Mouse (Mus musculus) testis, adult 2 months (tissue): ENCODE results near the gene Nop9.

Experiments
- CTCF ChIP-seq: fragments of 200-500 bp; IDR thresholded peaks from 2 replicates; pipeline ENCODE4 v1.5.1; 2012; ENCODE audit warnings: low read depth, mild to moderate bottlenecking, inconsistent platforms, low read length, moderate library complexity; ENCODE audit not compliant: control insufficient read depth, insufficient read depth, insufficient replicate concordance
- POLR2A ChIP-seq: fragments of 200-500 bp; IDR thresholded peaks from 2 replicates; pipeline ENCODE4 v1.6.1; 2012; ENCODE audit warnings: low read depth, mild to moderate bottlenecking, inconsistent platforms, low read length, moderate library complexity; ENCODE audit not compliant: control insufficient read depth

DNA sequence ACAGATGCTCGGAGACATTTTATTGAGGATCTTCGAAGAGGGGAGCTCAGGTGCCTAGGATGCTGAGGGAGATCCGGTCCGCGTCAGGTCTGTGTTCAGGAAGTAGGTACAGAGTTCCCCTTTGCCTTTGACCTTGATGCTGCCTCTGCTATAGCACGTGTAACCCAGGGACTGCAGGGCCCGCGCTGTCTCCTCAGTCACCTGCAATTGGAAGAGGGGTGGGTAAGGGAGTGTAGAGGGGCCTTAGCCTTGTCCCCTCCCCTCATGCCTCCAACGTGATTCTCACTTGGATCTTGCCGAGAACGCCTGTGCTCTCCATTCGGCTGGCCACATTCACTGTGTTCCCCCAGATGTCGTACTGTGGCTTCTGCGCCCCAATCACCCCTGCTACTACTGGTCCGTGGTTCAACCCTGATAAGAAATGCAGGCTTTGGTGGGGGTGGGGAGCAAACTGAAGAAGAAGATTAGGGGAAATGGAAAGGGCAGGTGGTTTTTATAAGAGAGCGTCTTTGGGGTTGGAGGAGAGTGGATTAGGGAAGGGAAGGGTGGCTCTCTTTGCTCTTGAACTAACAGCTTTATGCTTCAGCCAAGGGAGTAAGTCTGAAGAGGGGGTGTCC, 23.7 kb downstream of the Nop9 start:
- TF ChIP-seq CTCF (no peak), POLR2A (no peak)
